Mouse (Mus musculus): ENCODE measurements around the gene Tssc4. TPM values are rescaled to one million over a fixed set of nuclear protein-coding genes. Genes with fewer than 3 reads are reported as not detected.

Gene Tssc4
- polyA plus RNA-seq, 1 experiment from 2014 or later: 63.8 TPM

DNA sequence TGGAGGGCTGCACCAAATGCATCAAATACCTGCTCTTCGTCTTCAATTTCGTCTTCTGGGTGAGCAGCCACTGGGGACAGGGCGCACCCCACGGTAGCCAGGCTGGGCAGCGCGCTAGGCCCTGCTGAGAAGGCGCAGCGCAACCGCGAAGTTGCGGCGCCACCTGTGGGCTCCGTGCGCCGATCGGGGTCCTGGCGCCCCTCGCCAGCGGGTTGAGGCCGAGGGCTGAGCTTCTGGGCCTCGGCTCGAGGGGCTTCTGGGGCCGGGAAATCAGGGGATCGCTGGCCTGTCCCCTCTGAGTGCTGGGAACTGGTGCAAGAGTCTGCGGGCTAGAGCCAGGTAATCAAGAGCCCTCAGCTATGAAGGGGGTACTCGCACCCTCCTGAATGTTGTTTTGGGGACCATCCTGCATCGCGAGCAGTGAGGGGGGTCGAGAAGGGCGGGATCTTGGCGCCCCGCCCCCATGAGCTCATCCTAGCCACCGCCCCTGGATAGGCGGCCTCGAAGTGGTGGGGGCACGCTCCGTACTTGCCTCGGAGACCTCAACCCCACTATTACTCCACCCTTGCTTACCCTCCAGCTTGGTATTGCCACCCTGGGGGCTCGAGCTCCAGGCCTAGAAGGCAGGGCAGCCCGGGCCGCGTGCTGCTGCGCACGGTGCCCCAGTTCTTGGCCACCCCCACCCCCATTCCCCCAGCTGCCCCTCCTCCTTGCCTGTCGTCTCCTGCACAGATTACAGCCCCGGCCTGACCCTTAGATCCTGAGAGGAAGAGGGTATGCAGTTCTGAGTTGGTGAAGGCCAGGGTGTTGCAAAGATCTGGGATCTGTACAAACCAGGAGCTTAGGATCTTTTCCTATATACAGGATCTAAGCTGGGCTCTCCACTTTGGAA, 15.8 kb upstream of the Tssc4 start:
- peaks cover 25% of the 10 kb centered on the region for H3K4me1 ChIP-seq (ENCODE audit: control insufficient read depth, insufficient read depth, low read length)
- WGBS: under 1% methylated on average over 46 of the region's 46 CpGs

DNA sequence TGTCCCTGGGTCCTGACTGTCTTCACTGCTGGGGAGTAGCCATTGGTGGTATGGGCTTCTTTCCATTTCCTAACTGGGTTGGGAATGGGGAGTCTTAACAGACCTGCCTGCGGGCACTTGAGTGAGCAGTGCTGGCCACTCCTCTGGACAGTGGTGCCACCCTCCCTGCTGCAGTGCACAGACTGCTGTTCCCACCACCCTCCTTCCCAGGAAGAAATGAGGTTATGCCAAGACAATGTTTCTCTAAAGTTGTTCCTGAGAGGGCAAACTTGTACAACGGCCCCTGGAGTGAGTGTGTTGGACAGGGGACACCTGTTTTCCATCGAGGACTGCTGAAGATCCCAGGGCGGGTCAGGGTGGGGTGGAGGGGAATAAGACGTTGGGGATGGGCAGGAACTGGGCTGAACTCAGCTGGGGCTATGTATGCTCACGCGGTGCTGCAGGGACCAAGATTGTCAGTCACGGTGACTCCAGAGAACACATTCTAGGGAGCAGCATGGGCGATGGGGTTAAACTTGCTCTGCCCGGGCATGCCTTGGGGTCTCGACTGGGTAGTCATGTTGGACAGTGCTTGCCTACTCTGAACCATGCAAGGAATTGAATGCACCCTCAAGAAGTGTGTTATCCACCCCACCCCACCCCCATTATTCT, 15.0 kb upstream of the Tssc4 start:
- Histone ChIP-seq H3K4me3 (ENCODE audit: low read depth, low read length) (peak overlapping the region; percentile 93), H3K27me3 (ENCODE audit: control insufficient read depth, insufficient read depth, low read length) (no peaks in the 10 kb centered on the region), H3K4me2 (peak overlapping the region; percentile 93), H3K27ac (ENCODE audit: low read depth, low read length) (no peak overlapping the region), H3K4me1 (ENCODE audit: control insufficient read depth, insufficient read depth, low read length) (peaks cover 25% of the 10 kb centered on the region), H3K36me3 (ENCODE audit: control insufficient read depth, insufficient read depth, low read length) (no peaks in the 10 kb centered on the region), H3K9ac (ENCODE audit: low read length) (peak overlapping the region; percentile 94), H3K9me3 (ENCODE audit: control insufficient read depth, low read length) (no peaks in the 10 kb centered on the region)
- ATAC-seq (ENCODE audit: low FRiP score): no peak
- peak; percentile 86 for DNase-seq (ENCODE audit: low spot score, missing footprints)
- WGBS: 65% methylated on average over 11 of the region's 11 CpGs

More for the DNA sequence above, 15.8 kb upstream of the Tssc4 start:
- peak overlapping the region; percentile 94 for H3K9ac ChIP-seq (ENCODE audit: low read length)
- H3K4me3 ChIP-seq (ENCODE audit: low read depth, low read length): peak overlapping the region; percentile 93
- no peaks in the 10 kb centered on the region for H3K27me3 ChIP-seq (ENCODE audit: control insufficient read depth, insufficient read depth, low read length)
- H3K27ac ChIP-seq (ENCODE audit: low read depth, low read length): peak overlapping the region; percentile 57
- no peaks in the 10 kb centered on the region for H3K9me3 ChIP-seq (ENCODE audit: control insufficient read depth, low read length)
- peak; percentile 72 for ATAC-seq (ENCODE audit: low FRiP score)
- peak; percentile 97 for DNase-seq (ENCODE audit: low spot score, missing footprints)
- no peaks in the 10 kb centered on the region for H3K36me3 ChIP-seq (ENCODE audit: control insufficient read depth, insufficient read depth, low read length)
- peak overlapping the region; percentile 93 for H3K4me2 ChIP-seq

DNA sequence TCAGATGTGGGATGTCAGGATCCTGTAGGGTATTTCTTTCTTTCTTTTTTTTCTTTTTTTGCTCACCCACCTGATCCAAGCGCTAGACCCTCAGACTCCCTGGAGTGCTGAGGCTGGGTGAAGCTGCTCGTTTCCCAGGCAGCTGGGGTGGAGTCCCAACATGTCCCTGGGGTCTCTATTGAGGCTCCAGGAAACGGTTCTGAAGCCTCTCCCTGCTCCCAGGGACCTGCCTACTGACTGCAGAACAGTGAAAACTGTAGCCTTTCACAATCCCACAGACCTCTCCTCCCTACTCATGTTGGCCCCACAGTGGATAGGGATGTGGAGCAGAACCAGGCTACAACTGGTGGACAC, 14.5 kb upstream of the Tssc4 start:
- H3K9ac ChIP-seq (ENCODE audit: low read length): 0 out of 2 replicates have a peak overlapping the region, but pooled peaks have one; percentile 9
- 60% methylated on average over 3 of the region's 3 CpGs for WGBS
- peaks cover 25% of the 10 kb centered on the region for H3K4me1 ChIP-seq (ENCODE audit: control insufficient read depth, insufficient read depth, low read length)
- no peaks in the 10 kb centered on the region for H3K27me3 ChIP-seq (ENCODE audit: control insufficient read depth, insufficient read depth, low read length)
- H3K36me3 ChIP-seq (ENCODE audit: control insufficient read depth, insufficient read depth, low read length): no peaks in the 10 kb centered on the region
- H3K9me3 ChIP-seq (ENCODE audit: control insufficient read depth, low read length): no peaks in the 10 kb centered on the region
- no peak for DNase-seq (ENCODE audit: low spot score, missing footprints)
- peak overlapping the region; percentile 93 for H3K4me2 ChIP-seq
- ATAC-seq (ENCODE audit: low FRiP score): no peak
- H3K4me3 ChIP-seq (ENCODE audit: low read depth, low read length): peak overlapping the region; percentile 93
- no peak overlapping the region for H3K27ac ChIP-seq (ENCODE audit: low read depth, low read length)

- H3K9me3 ChIP-seq (ENCODE audit: control insufficient read depth, low read length): no peaks in the 10 kb centered on the region
- no peak overlapping the region for H3K27ac ChIP-seq (ENCODE audit: low read depth, low read length)
- no peaks in the 10 kb centered on the region for H3K27me3 ChIP-seq (ENCODE audit: control insufficient read depth, insufficient read depth, low read length)
- no peak overlapping the region for H3K4me3 ChIP-seq (ENCODE audit: low read depth, low read length)
- no peaks in the 10 kb centered on the region for H3K36me3 ChIP-seq (ENCODE audit: control insufficient read depth, insufficient read depth, low read length)
- 0 out of 2 replicates have a peak overlapping the region, but pooled peaks have one; percentile 9 for H3K9ac ChIP-seq (ENCODE audit: low read length)
- peak overlapping the region; percentile 93; the same call in 1 of the 2 replicates for H3K4me2 ChIP-seq
- DNase-seq (ENCODE audit: low spot score, missing footprints) (peak; percentile 45), ATAC-seq (ENCODE audit: low FRiP score) (no peak)
- peaks cover 25% of the 10 kb centered on the region for H3K4me1 ChIP-seq (ENCODE audit: control insufficient read depth, insufficient read depth, low read length)
- WGBS: 81% methylated on average over 3 of the region's 3 CpGs
Measured at GRCm38 (mm10) chr7:143055001-143055400, 14.0 kb upstream of the Tssc4 start.

- Histone ChIP-seq H3K4me1 (ENCODE audit: control insufficient read depth, insufficient read depth, low read length) (peaks cover 25% of the 10 kb centered on the region), H3K9ac (ENCODE audit: low read length) (no peak overlapping the region), H3K27ac (ENCODE audit: low read depth, low read length) (no peak overlapping the region), H3K4me3 (ENCODE audit: low read depth, low read length) (no peak overlapping the region), H3K27me3 (ENCODE audit: control insufficient read depth, insufficient read depth, low read length) (no peaks in the 10 kb centered on the region), H3K4me2 (no peak overlapping the region), H3K9me3 (ENCODE audit: control insufficient read depth, low read length) (no peaks in the 10 kb centered on the region), H3K36me3 (ENCODE audit: control insufficient read depth, insufficient read depth, low read length) (no peaks in the 10 kb centered on the region)
- ATAC-seq (ENCODE audit: low FRiP score) (no peak), DNase-seq (ENCODE audit: low spot score, missing footprints) (no peak)
- WGBS: 88% methylated on average over 11 of the region's 11 CpGs
Measured at GRCm38 (mm10) chr7:143055499-143056186, 13.4 kb upstream of the Tssc4 start.

DNA sequence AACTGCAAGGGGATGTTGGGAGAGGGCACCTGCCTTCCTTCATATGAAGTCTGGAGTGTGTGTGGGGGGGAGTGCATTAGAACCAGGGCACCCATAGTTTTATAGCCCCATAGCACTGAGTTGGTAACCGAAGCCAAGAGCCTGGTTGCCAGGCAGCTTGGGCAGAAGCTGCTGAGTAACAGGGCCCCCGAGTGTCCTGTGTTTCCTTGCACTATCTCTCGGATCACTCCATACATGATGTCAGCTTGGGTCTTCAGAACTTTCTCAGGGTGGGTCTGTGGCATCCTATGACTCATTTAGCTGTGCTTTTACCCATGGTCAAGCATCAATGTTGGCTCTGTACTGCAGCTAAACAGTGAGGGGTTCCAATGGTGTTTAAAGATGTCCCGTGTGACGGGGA, 12.0 kb upstream of the Tssc4 start:
- Histone ChIP-seq H3K4me1 (ENCODE audit: control insufficient read depth, insufficient read depth, low read length) (peaks cover 24% of the 10 kb centered on the region), H3K4me2 (no peak overlapping the region), H3K9ac (ENCODE audit: low read length) (no peak overlapping the region), H3K27me3 (ENCODE audit: control insufficient read depth, insufficient read depth, low read length) (no peaks in the 10 kb centered on the region), H3K36me3 (ENCODE audit: control insufficient read depth, insufficient read depth, low read length) (no peaks in the 10 kb centered on the region; the same call in 1 of the 2 replicates), H3K9me3 (ENCODE audit: control insufficient read depth, low read length) (no peaks in the 10 kb centered on the region), H3K4me3 (ENCODE audit: low read depth, low read length) (no peak overlapping the region), H3K27ac (ENCODE audit: low read depth, low read length) (no peak overlapping the region)
- no peak for DNase-seq (ENCODE audit: low spot score, missing footprints)
- no peak for ATAC-seq (ENCODE audit: low FRiP score)
- WGBS: 93% methylated on average over 5 of the region's 5 CpGs

DNA sequence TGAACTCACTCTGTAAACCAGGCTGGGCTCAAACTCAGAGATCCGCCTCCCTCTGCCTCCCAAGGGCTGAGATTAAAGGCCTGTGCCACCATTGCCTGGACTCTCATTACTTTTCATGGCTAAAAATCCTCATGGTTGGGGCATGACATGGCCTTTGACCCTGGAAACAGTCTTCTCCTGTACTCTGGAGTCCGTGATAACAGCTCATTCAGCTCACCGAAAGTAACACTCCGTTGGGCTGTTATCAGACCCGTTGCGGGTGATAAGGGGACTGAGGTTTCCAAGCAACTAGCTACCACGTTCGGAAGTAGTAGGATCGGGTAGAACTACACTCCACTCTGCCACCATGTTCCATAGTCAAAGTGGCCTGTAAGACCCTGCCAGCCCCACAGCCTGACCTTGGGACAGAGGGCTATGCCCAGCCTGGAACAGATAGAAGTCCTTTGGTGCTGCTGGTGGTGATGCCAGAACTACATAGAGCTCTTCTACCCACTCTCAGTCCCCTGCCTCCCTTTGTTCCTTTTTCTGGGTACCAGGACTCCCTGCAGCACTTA, 11.3 kb upstream of the Tssc4 start:
- DNase-seq (ENCODE audit: low spot score, missing footprints): no peak
- H3K4me1 ChIP-seq (ENCODE audit: control insufficient read depth, insufficient read depth, low read length): peaks cover 21% of the 10 kb centered on the region
- no peak overlapping the region for H3K4me2 ChIP-seq
- H3K4me3 ChIP-seq (ENCODE audit: low read depth, low read length): no peak overlapping the region
- no peak overlapping the region for H3K27ac ChIP-seq (ENCODE audit: low read depth, low read length)
- 84% methylated on average over 9 of the region's 9 CpGs for WGBS
- ATAC-seq (ENCODE audit: low FRiP score): no peak
- peaks cover under 1% of the 10 kb centered on the region; the same call in 1 of the 2 replicates for H3K36me3 ChIP-seq (ENCODE audit: control insufficient read depth, insufficient read depth, low read length)
- H3K9ac ChIP-seq (ENCODE audit: low read length): no peak overlapping the region
- H3K27me3 ChIP-seq (ENCODE audit: control insufficient read depth, insufficient read depth, low read length): no peaks in the 10 kb centered on the region
- H3K9me3 ChIP-seq (ENCODE audit: control insufficient read depth, low read length): no peaks in the 10 kb centered on the region

GRCm38 (mm10) chr7:143058221-143058697, 10.8 kb upstream of the Tssc4 start:
- Histone ChIP-seq H3K4me1 (ENCODE audit: control insufficient read depth, insufficient read depth, low read length) (peaks cover 21% of the 10 kb centered on the region), H3K36me3 (ENCODE audit: control insufficient read depth, insufficient read depth, low read length) (peaks cover 5% of the 10 kb centered on the region; the same call in 1 of the 2 replicates), H3K27me3 (ENCODE audit: control insufficient read depth, insufficient read depth, low read length) (no peaks in the 10 kb centered on the region), H3K4me3 (ENCODE audit: low read depth, low read length) (no peak overlapping the region), H3K9ac (ENCODE audit: low read length) (no peak overlapping the region), H3K9me3 (ENCODE audit: control insufficient read depth, low read length) (no peaks in the 10 kb centered on the region), H3K4me2 (no peak overlapping the region), H3K27ac (ENCODE audit: low read depth, low read length) (no peak overlapping the region)
- ATAC-seq (ENCODE audit: low FRiP score) (no peak), DNase-seq (ENCODE audit: low spot score, missing footprints) (no peak)
- 81% methylated on average over 5 of the region's 5 CpGs for WGBS

Data from midbrain, embryonic 11.5 days (tissue).